Mouse (Mus musculus) activated CD4-positive, CD25-positive, alpha-beta regulatory T cell (primary cell): ENCODE data around the gene Trpm6. TPM values are rescaled to one million over a fixed set of nuclear protein-coding genes. Genes with fewer than 3 reads are reported as not detected.

Source experiments
- polyA plus RNA-seq, 2 experiments: library from polyadenylated mRNA; unstranded; fragments of 100-300 nt; shearing (Covaris generic); gene quantifications; one replicate each; pipeline ENCODE4 v1.2.1; 2017

Gene Trpm6
- 1 to 10 TPM; 1.2 to 3.2 TPM for polyA plus RNA-seq

DNA sequence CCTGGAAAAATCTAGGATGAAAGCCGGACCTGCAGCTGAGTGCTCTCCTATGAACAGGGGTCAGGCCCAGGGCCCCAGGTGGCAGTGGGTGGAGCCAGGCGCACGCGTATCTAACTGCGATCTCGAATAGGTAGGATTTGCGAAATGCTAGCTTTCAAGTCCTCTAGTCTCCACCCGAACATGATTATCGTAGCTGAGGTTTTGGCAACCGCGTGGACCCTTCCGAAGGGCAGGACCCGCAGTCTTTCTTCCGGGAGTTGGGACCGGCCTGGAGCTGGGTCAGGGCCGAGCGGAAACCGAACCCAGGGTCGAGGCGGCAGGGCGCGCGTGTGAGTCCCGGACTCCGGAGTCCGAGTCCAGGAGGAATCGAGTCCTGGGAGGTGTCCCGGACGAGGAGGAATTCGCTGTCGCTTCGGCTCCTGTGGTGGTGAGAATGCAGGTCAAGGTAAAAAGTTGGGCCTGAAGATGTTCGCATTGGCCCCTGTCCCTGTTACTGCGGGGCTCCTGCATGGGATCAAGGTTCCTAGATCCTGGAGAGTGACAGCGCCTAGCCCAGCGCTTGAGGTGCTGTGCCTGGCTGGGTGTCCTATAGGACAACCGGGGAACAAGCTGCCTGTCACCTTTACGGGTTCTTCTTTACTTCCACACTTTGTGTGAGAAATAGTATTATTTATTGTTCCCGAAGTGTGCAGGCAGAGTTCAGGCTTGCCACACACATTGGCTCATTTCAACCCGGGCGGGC lies at the start of gene Trpm6:
Gene Trpm6 (plus strand): TSS at position 386 of the 742 bp plus-strand sequence.

DNA sequence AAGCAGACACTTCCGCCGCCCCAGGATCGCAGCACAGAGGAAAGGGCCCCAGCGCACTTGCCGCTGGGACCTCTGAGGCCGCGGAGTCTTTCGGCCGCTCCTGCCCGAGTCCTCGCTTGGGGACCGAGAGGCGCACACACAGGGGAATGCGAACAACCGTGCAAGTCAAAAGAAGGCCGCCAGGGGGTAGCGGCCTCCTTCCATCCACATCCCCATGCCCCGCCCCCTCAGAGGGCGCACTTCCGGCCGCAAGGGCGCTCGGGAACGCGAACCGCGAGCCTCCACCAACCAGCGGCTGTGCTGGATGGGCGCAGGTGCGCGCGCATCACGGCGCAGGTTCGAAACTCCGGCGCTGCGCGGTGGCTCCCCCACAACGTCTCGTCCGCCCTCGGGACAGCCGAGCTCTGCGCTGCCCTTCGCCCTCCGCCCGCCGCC lies 36.9 kb upstream of the Trpm6 start, which contains the start of gene D030056L22Rik:
Gene D030056L22Rik (plus strand): TSS at position 328 of the 435 bp plus-strand sequence.

Other genes with a start within 250 kb of the Trpm6 start
- gene Ostf1, start 118.2 kb upstream of the Trpm6 start, polyA plus RNA-seq, result 100 to 1,000 TPM; 163 to 200 TPM
- gene Nmrk1, start 118.0 kb upstream of the Trpm6 start, polyA plus RNA-seq, result 10 to 100 TPM in 1 of 2 experiments, 1 to 10 TPM in 1; 9.9 to 11.6 TPM
- gene Carnmt1, start 79.2 kb upstream of the Trpm6 start, polyA plus RNA-seq, result 10 to 100 TPM; 23.6 to 24.2 TPM
- 10 to 100 TPM; 23.8 to 28.4 TPM for gene D030056L22Rik, start 36.8 kb upstream of the Trpm6 start, polyA plus RNA-seq